9 mouse cellular contexts compared by ENCODE assay signal in genomic region chr1:158214743-158215142, GRCm38 (mm10).
DNase-seq lines count a peak whose midpoint lies in the region; ATAC-seq and TF ChIP-seq lines count a peak whose summit lies in the region.
"Had no signal": no experiment of that assay in that cellular context is flagged by ENCODE, and none has a peak within 500 bp of the region (broad histone marks: within the 10 kb centered on the region; RNA-seq: fewer than 3 reads in every experiment).

No protein-coding gene starts in this region.

- H3K9me3 ChIP-seq in midbrain, postnatal 0 days (ENCODE audit: low read length), result no peaks in the 10 kb centered on the region
- H3K9me3 ChIP-seq in midbrain, embryonic 16.5 days (replicated peaks; ENCODE audit: control insufficient read depth, low read length, poor library complexity, severe bottlenecking), result no peaks in the 10 kb centered on the region
- H3K9me3 ChIP-seq: hindbrain, embryonic 15.5 days had no signal

- H3K27ac ChIP-seq in gastrocnemius, adult 2 months, result no peak overlapping the region
- H3K27ac ChIP-seq in midbrain, postnatal 0 days (ENCODE audit: low read depth, low read length), result no peak overlapping the region
- no peak overlapping the region for H3K27ac ChIP-seq in midbrain, embryonic 16.5 days (ENCODE audit: low read length)
- H3K27ac ChIP-seq in thymus, adult 2 months (ENCODE audit: control insufficient read depth, insufficient read depth, low read length), result no peak overlapping the region
- H3K27ac ChIP-seq: hindbrain, embryonic 15.5 days had no signal

- no peaks in the 10 kb centered on the region for H3K4me1 ChIP-seq in midbrain, postnatal 0 days (ENCODE audit: insufficient read depth, low read length)
- H3K4me1 ChIP-seq in midbrain, embryonic 16.5 days (ENCODE audit: control insufficient read depth, insufficient read depth, low read length), result no peaks in the 10 kb centered on the region
- H3K4me1 ChIP-seq in thymus, adult 2 months (replicated peaks; ENCODE audit: control insufficient read depth, insufficient read depth, low read length), result no peaks in the 10 kb centered on the region
- H3K4me1 ChIP-seq: hindbrain, embryonic 15.5 days had no signal

- H3K4me2 ChIP-seq in midbrain, postnatal 0 days (ENCODE audit: low read depth, low read length, poor library complexity, severe bottlenecking), result no peak overlapping the region
- H3K4me2 ChIP-seq in midbrain, embryonic 16.5 days (ENCODE audit: low read length), result no peak overlapping the region
- H3K4me2 ChIP-seq: hindbrain, embryonic 15.5 days had no signal

- DNase-seq in gastrocnemius, adult 2 months, result no peak
- DNase-seq in gastrocnemius, adult 8-10 months (ENCODE audit: low spot score in 2 of 2), result no peak
- no peak for DNase-seq in midbrain, postnatal 0 days (ENCODE audit: low spot score)
- DNase-seq in cerebellum, postnatal 10 days, result peak; percentile 44 to 61
- DNase-seq in thymus, postnatal 36 days, result no peak
- DNase-seq in thymus, postnatal 25 days, result no peak
- no peak for DNase-seq in thymus, adult 2 months

- intact Hi-C loops in gastrocnemius, adult 2 months (cut with DNase I), result no loop called here

- no peak overlapping the region for H3K4me3 ChIP-seq in gastrocnemius, adult 2 months
- no peak overlapping the region for H3K4me3 ChIP-seq in midbrain, postnatal 0 days (ENCODE audit: low read depth, low read length)
- no peak overlapping the region for H3K4me3 ChIP-seq in midbrain, embryonic 16.5 days (ENCODE audit: low read depth, low read length)
- no peak overlapping the region for H3K4me3 ChIP-seq in thymus, adult 2 months (ENCODE audit: control insufficient read depth, insufficient read depth, low read length)
- H3K4me3 ChIP-seq: hindbrain, embryonic 15.5 days had no signal

- no peak for TF ChIP-seq POLR2A in thymus, adult 2 months (IDR thresholded peaks at IDR 0.05; ENCODE audit: control insufficient read depth, extremely low read depth, insufficient read depth, low read length, poor library complexity)

- WGBS in midbrain, postnatal 0 days, result 46% methylated on average over 5 of the region's 5 CpGs
- 40% methylated on average over 5 of the region's 5 CpGs for WGBS in midbrain, embryonic 16.5 days
- 49% methylated on average over 5 of the region's 5 CpGs for WGBS in thymus, adult 2 months

- H3K27me3 ChIP-seq in midbrain, postnatal 0 days (ENCODE audit: insufficient read depth, low read length), result no peaks in the 10 kb centered on the region
- no peaks in the 10 kb centered on the region for H3K27me3 ChIP-seq in midbrain, embryonic 16.5 days (ENCODE audit: control insufficient read depth, insufficient read depth, low read depth, low read length)
- H3K27me3 ChIP-seq in thymus, adult 2 months (ENCODE audit: control insufficient read depth, insufficient read depth, low read length), result no peaks in the 10 kb centered on the region
- H3K27me3 ChIP-seq: hindbrain, embryonic 15.5 days had no signal

- H3K9ac ChIP-seq in midbrain, postnatal 0 days (replicated peaks; ENCODE audit: low read length, poor library complexity, severe bottlenecking), result no peak overlapping the region
- no peak overlapping the region for H3K9ac ChIP-seq in midbrain, embryonic 16.5 days (ENCODE audit: low read depth, low read length)
- H3K9ac ChIP-seq: hindbrain, embryonic 15.5 days had no signal

- TF ChIP-seq CTCF in gastrocnemius, adult 2 months (IDR thresholded peaks at IDR 0.05), result peak; percentile 44
- peak; percentile 56 for TF ChIP-seq CTCF in midbrain, postnatal 0 days (IDR thresholded peaks at IDR 0.05)
- TF ChIP-seq CTCF in thymus, adult 2 months (IDR thresholded peaks at IDR 0.05; ENCODE audit: borderline replicate concordance, control insufficient read depth, extremely low read depth, insufficient read depth, low read length, poor library complexity), result no peak

- ATAC-seq in midbrain, postnatal 0 days (ENCODE audit: low FRiP score), result no peak
- no peak for ATAC-seq in midbrain, embryonic 16.5 days

- no peaks in the 10 kb centered on the region for H3K36me3 ChIP-seq in midbrain, postnatal 0 days (ENCODE audit: insufficient read depth, low read length)
- no peaks in the 10 kb centered on the region for H3K36me3 ChIP-seq in midbrain, embryonic 16.5 days (ENCODE audit: control insufficient read depth, insufficient read depth, low read length)
- H3K36me3 ChIP-seq in thymus, adult 2 months (ENCODE audit: control insufficient read depth, insufficient read depth, low read length), result no peaks in the 10 kb centered on the region
- H3K36me3 ChIP-seq: hindbrain, embryonic 15.5 days had no signal

Comparison
In these comparisons a context has a peak if more than half of its experiments do, and no peak if none do; other contexts are left out.
1. DNase-seq: peak in cerebellum, postnatal 10 days (2 of 2); none in gastrocnemius, adult 2 months (single experiment), gastrocnemius, adult 8-10 months (0 of 2), midbrain, postnatal 0 days (single experiment), thymus, postnatal 36 days (0 of 2), thymus, postnatal 25 days (single experiment) and thymus, adult 2 months (single experiment).